Mouse (Mus musculus) liver, embryonic 12.5 days (tissue): ENCODE measurements around the gene Rgs9bp. TPM values are rescaled to one million over a fixed set of nuclear protein-coding genes. Genes with fewer than 3 reads are reported as not detected.
"Not testable (repeated sequence)": the region's sequence is repeated elsewhere in the genome, so short reads cannot be mapped to it uniquely, and the experiment has no call there.

Experiments used
- ATAC-seq: fragments of 200-750 bp; cut with Nextera tagmentation; 2 replicates; pipeline ENCODE4 v1.8.0; 2017; ENCODE audit warnings: moderate number of reproducible peaks, mild to moderate bottlenecking, moderate library complexity
- H3K27ac ChIP-seq: fragments of 300-500 bp; sonication (generic); 2 replicates; pipeline ENCODE4 v1.5.1; 2016; ENCODE audit warnings: mild to moderate bottlenecking
- H3K27me3 ChIP-seq: fragments of 300-500 bp; sonication (generic); replicated peaks from 2 replicates; pipeline ENCODE4 v1.6.1; 2016; ENCODE audit warnings: mild to moderate bottlenecking, moderate library complexity
- H3K36me3 ChIP-seq: fragments of 300-500 bp; sonication (generic); 2 replicates; pipeline ENCODE4 v1.6.1; 2016; ENCODE audit warnings: mild to moderate bottlenecking, moderate library complexity
- H3K4me1 ChIP-seq: fragments of 300-500 bp; sonication (generic); 2 replicates; pipeline ENCODE4 v1.6.1; 2016
- H3K4me2 ChIP-seq: fragments of 300-500 bp; sonication (generic); 2 replicates; pipeline ENCODE4 v1.6.1; 2016; ENCODE audit warnings: mild to moderate bottlenecking, moderate library complexity
- H3K4me3 ChIP-seq: fragments of 300-500 bp; sonication (generic); 2 replicates; pipeline ENCODE4 v1.5.1; 2016; ENCODE audit warnings: mild to moderate bottlenecking, moderate library complexity
- H3K9ac ChIP-seq: fragments of 300-500 bp; sonication (generic); 2 replicates; pipeline ENCODE4 v1.6.1; 2016; ENCODE audit warnings: mild to moderate bottlenecking, moderate library complexity
- H3K9me3 ChIP-seq: fragments of 300-500 bp; sonication (generic); replicated peaks from 2 replicates; pipeline ENCODE4 v1.6.1; 2016; ENCODE audit warnings: mild to moderate bottlenecking, moderate library complexity
- WGBS: fragments of 180-500 bp; shearing (Covaris S2); methylation state at CpG from one replicate; pipeline ENCODE4 v1.1.7; 2016; ENCODE audit not compliant: insufficient replicate concordance; 5-methylcytosine and 5-hydroxymethylcytosine counted together
- polyA plus RNA-seq: library from polyadenylated mRNA; unstranded; fragments of >200 nt; fragmentation: Nextera tagmentation; extraction: Ambion mirVana; gene quantifications from 2 replicates; pipeline ENCODE4 v1.2.1, GENCODE M21; 2016

The Rgs9bp gene
- polyA plus RNA-seq, 1 experiment from 2014 or later, result 0.06 TPM

DNA sequence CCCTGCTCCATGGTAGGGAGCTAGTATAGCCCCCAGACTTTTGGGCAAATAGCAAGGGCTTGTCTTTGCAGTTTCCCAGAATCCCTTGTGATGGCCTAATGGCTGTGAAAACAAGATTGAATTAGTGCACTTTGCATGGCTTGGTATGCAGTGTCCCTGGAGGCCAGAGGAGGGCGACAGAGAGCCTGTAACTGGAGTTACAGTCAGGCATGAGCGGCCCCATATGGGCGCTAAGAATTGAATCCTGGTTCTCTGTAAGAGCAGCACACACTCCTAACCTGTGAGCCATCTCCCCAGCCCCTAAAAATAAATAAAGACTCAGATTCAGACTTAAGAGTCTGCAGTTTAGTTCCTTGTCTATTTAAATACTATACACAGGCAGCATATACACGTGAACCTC is 5.5 kb downstream of the Rgs9bp start:
- H3K36me3 ChIP-seq, result no peaks in the 10 kb centered on the region
- H3K4me2 ChIP-seq, result no peak overlapping the region
- H3K27me3 ChIP-seq, result peaks cover 80% of the 10 kb centered on the region
- no peak overlapping the region for H3K4me3 ChIP-seq
- no peak overlapping the region for H3K9ac ChIP-seq
- H3K4me1 ChIP-seq, result peaks cover 10% of the 10 kb centered on the region
- WGBS, result 39% methylated on average over 4 of the region's 4 CpGs
- no peak overlapping the region for H3K27ac ChIP-seq
- ATAC-seq, result no peak
- H3K9me3 ChIP-seq, result no peaks in the 10 kb centered on the region

DNA sequence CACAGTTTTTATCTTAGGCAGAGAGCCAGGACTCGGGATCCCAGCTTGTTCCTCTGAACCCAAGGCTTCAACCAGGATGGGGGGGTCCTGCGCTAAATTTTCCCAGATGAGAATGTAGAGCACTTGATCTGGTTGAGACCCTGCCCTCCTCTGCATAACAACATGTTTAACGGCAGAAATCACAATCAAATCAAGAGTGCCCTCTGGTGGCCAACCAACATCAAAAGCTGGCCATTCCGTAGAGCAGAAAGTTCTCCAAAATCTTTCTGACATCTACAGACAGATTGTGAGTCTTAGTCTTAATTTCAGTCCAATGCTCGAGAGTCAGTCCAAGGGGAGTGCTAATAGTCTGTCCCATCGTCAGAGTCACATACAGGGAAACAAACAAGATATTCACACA is 14.5 kb downstream of the Rgs9bp start:
- Histone ChIP-seq H3K27me3 (peaks cover 33% of the 10 kb centered on the region), H3K4me1 (peaks cover 12% of the 10 kb centered on the region; the same call in 1 of the 2 replicates)
- WGBS, result 17% methylated on average over 6 of the region's 6 CpGs
- H3K4me3 ChIP-seq, ATAC-seq, H3K9me3 ChIP-seq, H3K4me2 ChIP-seq, H3K27ac ChIP-seq, H3K36me3 ChIP-seq, H3K9ac ChIP-seq: not testable (repeated sequence)

DNA sequence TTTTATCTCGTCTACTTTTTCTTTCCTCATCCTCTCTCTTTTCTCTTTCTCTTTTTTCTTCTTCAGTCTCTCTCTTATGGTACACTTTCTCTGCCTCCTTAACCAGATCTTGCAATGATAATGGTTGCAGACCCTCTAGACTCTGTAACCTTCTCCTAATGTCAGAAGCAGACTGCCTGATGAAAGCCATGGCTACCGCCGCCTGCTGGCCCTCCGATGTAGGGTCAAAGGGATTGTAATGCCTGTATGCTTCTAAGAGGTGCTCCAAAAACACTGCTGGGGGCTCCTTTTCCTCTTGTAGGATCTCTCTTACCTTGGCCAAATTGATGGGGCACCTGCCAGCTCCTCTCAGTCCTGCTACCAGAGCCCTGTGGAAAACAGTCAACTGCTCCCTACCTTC is 15.7 kb downstream of the Rgs9bp start:
- not testable (repeated sequence) for ATAC-seq, H3K9ac ChIP-seq, H3K4me3 ChIP-seq, H3K27ac ChIP-seq, H3K36me3 ChIP-seq, H3K9me3 ChIP-seq, H3K4me2 ChIP-seq
- 69% methylated on average over 4 of the region's 4 CpGs for WGBS
- Histone ChIP-seq H3K27me3 (peaks cover 25% of the 10 kb centered on the region), H3K4me1 (peaks cover 12% of the 10 kb centered on the region; the same call in 1 of the 2 replicates)

DNA sequence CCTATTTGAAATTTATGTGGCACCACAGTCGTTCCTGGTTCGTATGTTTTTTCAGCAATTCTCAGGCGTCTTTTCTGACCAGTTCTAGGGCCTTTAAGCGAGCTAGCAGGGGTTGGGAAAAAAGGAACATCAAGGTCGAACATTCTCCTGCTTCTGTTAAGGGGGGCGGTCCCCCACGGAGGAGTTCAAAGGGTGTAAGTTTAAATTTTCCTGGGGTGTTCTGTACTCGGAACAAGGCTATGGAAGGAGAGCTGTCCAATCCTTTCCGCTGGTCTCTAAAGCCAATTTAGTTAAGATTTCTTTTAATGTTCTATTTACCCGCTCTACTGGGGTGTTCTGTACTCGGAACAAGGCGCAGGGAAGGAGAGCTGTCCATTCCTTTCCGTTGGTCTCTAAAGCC is 19.4 kb downstream of the Rgs9bp start:
- H3K9me3 ChIP-seq, H3K9ac ChIP-seq, H3K27me3 ChIP-seq, H3K36me3 ChIP-seq, H3K4me2 ChIP-seq, ATAC-seq, H3K27ac ChIP-seq, H3K4me3 ChIP-seq: not testable (repeated sequence)
- WGBS, result 67% methylated on average over 13 of the region's 13 CpGs
- peaks cover 36% of the 10 kb centered on the region for H3K4me1 ChIP-seq

DNA sequence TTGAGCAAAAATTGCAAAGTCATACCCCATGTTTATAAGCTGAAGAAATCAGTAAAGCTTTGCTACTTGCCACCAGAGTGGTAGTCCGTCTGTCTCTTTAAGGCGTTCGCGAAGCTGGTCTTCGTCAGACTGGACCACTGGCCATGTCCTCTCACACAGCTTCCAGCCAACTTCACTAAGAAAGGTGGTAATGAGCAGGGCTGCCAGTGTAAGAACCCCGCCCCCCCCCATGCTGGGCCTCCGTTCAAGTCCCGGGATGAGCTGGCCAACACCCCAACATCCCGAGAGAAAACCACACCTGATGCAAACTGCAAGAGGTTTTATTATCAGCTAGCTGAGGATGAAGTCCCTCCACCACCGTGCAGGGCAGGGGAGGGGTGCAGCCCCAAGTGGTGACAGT is 20.5 kb downstream of the Rgs9bp start:
- not testable (repeated sequence) for H3K4me3 ChIP-seq, H3K4me2 ChIP-seq, H3K9ac ChIP-seq, H3K27ac ChIP-seq, H3K27me3 ChIP-seq, H3K9me3 ChIP-seq, ATAC-seq, H3K36me3 ChIP-seq
- H3K4me1 ChIP-seq, result peaks cover 46% of the 10 kb centered on the region
- WGBS, result 72% methylated on average over 10 of the region's 10 CpGs

DNA sequence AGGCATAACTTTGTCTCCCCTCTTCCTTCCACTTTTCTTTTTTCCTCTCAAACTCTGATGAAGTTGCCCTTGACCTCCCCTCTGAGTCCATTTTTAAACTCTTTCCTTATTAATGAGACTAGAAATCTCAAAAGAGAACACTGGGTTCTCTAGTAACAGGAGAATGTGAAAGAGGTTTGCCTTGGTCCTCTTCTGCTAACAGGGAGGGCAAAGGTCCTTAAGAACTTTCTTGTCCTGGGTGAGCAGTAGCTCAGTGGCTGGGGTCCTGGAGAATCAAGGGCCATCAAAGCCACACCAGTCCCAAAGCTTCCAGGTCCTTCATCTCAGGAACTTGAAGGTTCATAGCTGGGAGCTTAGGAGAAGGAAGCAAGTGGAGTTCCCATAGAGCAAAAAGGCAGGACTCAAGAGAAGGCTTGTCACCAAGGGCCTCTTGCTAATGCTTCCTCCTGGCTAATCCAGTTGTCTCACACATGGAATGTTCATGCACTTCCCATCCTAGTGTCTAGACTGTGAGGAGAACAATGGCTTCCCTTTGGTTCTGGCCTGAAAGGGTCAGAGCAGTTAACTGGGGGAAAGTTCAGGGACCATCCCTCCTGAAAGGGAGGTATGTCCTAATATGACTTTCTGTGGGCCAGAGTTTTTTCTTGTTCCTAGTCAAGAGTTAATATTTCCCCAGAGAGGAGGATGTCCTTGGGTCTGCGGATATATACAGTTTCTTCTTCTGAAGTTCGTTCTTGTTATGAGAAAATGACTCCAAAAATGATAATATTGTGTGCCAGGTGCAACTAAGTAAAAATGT is 21.1 kb downstream of the Rgs9bp start:
- WGBS, result 84% methylated on average over 2 of the region's 2 CpGs
- ATAC-seq, result no peak
- Histone ChIP-seq H3K27ac (no peak overlapping the region; the same call in 1 of the 2 replicates), H3K9ac (no peak overlapping the region), H3K9me3 (no peaks in the 10 kb centered on the region), H3K4me1 (peaks cover 46% of the 10 kb centered on the region), H3K4me2 (no peak overlapping the region), H3K27me3 (0 out of 2 replicates have a peak, but pooled peaks cover 4% of the 10 kb centered on the region), H3K4me3 (no peak overlapping the region), H3K36me3 (no peaks in the 10 kb centered on the region)

DNA sequence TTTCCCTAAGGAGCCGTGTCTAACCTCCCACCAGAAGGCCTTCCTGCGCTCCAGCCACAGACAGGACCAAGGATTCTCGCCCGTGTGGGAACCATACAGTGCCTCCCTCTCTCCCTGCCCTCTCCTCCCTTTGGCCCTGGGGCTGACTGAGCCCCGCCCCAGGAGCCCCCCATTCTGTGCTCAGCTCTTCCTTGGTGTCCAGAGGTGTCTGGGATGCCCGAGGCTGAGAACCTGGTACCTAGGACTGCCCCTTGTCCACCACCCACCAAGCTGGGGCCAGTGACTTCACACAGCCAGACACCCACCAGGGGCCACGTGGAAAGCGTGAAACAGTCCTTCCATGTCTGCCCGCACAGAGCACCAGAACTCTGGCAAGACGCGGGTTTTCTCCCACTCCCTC is 22.3 kb downstream of the Rgs9bp start:
- Histone ChIP-seq H3K4me3 (no peak overlapping the region), H3K9me3 (no peaks in the 10 kb centered on the region), H3K9ac (peak overlapping the region; percentile 22; the same call in 1 of the 2 replicates), H3K36me3 (no peaks in the 10 kb centered on the region), H3K4me1 (peaks cover 57% of the 10 kb centered on the region), H3K4me2 (peak overlapping the region; percentile 4; the same call in 1 of the 2 replicates), H3K27ac (peak overlapping the region; percentile 46; the same call in 1 of the 2 replicates), H3K27me3 (0 out of 2 replicates have a peak, but pooled peaks cover 4% of the 10 kb centered on the region)
- WGBS, result 63% methylated on average over 11 of the region's 11 CpGs
- ATAC-seq, result no peak

DNA sequence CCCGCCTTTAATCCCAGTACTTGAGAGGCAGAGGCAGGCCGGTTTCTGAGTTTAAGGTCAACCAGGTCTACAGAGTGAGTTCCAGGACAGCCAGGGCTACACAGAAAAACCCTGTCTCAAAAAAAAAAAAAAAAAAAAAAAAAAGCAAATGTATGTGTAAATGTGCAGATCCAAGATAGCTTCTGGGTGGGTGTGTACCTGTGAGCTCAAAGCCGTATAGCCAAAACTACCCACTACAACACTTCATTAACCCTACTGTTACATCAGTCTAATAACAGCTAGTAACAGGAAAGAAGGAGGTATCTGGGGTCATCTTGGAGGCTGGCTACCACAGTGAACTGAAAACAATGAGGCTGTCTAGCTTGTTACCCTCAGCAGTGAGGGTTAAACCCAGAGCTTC is 25.5 kb downstream of the Rgs9bp start:
- WGBS, result 40% methylated on average over 3 of the region's 3 CpGs
- Histone ChIP-seq H3K27ac (peak overlapping the region; percentile 100), H3K27me3 (no peaks in the 10 kb centered on the region), H3K9me3 (no peaks in the 10 kb centered on the region), H3K4me1 (peaks cover 80% of the 10 kb centered on the region), H3K9ac (peak overlapping the region; percentile 70), H3K36me3 (no peaks in the 10 kb centered on the region), H3K4me2 (peak overlapping the region; percentile 55), H3K4me3 (0 out of 2 replicates have a peak overlapping the region, but pooled peaks have one; percentile 7)
- peak; percentile 64 for ATAC-seq

DNA sequence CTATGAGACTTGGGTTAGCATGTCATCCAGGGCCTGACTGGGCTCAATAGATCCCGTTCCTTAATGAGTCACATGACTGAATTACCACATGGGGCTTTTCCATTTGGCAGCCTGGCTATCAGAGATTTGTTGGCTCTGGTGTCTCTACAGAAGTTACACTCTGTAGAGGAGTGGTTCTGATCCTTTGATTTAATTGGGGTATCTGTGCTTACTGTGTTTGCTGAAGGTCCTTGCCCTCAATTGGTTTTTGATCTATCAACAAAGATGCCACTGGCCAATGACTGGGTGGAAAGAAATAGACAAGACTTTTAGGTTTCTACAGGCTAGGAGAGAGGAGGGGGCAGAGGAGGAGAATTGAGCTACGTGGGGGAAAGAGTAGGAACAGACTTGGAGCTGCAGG is 26.7 kb downstream of the Rgs9bp start:
- H3K4me3 ChIP-seq, result no peak overlapping the region
- no peaks in the 10 kb centered on the region for H3K36me3 ChIP-seq
- WGBS, result 62% methylated on average over 2 of the region's 2 CpGs
- no peaks in the 10 kb centered on the region for H3K27me3 ChIP-seq
- H3K9me3 ChIP-seq, result no peaks in the 10 kb centered on the region
- H3K27ac ChIP-seq, result peak overlapping the region; percentile 100
- H3K4me2 ChIP-seq, result no peak overlapping the region
- no peak for ATAC-seq
- no peak overlapping the region; the same call in 1 of the 2 replicates for H3K9ac ChIP-seq
- peaks cover 87% of the 10 kb centered on the region for H3K4me1 ChIP-seq

DNA sequence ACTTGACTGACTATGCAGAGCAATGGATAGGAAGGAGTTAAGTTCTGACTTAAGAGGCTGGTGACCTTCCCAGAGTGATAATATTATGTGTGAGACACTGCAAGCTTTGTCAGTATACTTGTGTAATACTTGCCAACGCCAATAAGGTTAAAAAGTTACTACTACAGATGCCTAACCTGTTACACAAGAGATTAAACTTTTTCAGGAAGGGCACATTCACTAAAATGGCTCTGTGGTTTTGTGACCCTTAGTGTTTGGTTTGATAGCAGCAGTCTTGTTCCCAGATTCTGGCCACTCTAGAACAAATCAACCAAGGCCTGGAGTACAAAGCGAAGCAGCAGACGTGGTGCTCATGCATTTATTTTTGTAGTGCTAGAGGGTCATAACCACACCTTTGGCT is 27.8 kb downstream of the Rgs9bp start:
- no peaks in the 10 kb centered on the region for H3K9me3 ChIP-seq
- no peak for ATAC-seq
- no peaks in the 10 kb centered on the region for H3K27me3 ChIP-seq
- peak overlapping the region; percentile 94 for H3K4me2 ChIP-seq
- peak overlapping the region; percentile 100 for H3K27ac ChIP-seq
- H3K36me3 ChIP-seq, result peaks cover 7% of the 10 kb centered on the region
- WGBS, result 17% methylated on average over 3 of the region's 3 CpGs
- peaks cover 86% of the 10 kb centered on the region for H3K4me1 ChIP-seq
- H3K9ac ChIP-seq, result peak overlapping the region; percentile 64
- no peak overlapping the region for H3K4me3 ChIP-seq

DNA sequence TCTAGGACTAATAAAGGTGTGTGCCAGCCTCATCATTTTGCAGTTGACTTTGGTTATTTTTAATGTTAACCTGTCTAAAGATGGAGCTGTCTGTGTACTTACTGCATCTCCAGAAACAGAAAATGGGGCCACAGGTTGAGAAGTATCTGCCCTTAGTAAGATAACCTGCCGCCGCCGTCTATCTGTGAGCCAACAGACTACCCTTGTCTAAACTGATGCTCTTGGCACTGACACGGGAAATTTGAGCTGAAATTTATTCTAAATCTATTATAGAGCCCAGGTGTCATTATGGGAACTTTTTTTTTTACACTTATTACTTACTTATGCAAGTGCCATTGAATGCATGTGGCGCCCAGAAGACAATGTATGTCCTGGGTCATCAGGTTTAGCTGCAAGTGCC is 28.5 kb downstream of the Rgs9bp start:
- no peaks in the 10 kb centered on the region for H3K9me3 ChIP-seq
- H3K4me1 ChIP-seq, result peaks cover 85% of the 10 kb centered on the region
- H3K27ac ChIP-seq, result peak overlapping the region; percentile 100
- 24% methylated on average over 5 of the region's 5 CpGs for WGBS
- peak overlapping the region; percentile 87 for H3K4me3 ChIP-seq
- H3K36me3 ChIP-seq, result peaks cover 11% of the 10 kb centered on the region
- peak overlapping the region; percentile 94 for H3K4me2 ChIP-seq
- no peaks in the 10 kb centered on the region for H3K27me3 ChIP-seq
- peak; percentile 63 for ATAC-seq
- H3K9ac ChIP-seq, result peak overlapping the region; percentile 99

DNA sequence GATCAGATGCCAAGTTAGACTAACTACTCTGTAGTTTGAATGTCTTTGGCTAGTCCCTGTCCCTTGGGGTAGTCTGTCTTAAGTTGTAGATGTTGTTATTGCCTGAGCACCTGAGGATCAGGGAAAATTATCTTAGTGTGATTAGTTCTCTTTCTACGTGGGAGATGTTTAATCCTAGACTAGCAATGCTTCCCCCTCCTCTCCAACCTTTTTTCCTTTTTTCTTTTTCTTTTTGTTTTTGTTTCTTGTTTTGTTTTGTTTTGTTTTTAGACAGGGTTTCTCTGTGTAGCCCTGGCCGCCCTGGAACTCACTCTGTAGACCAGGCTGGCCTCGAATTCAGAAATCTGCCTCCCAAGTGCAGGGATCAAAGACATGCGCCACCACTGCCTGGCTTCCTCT is 29.2 kb downstream of the Rgs9bp start, which contains the start of gene Nudt19:
Nudt19 (minus strand) TSS at position 100 of the 399 bp plus-strand sequence.
- 47% methylated on average over 4 of the region's 4 CpGs for WGBS
- peaks cover 85% of the 10 kb centered on the region for H3K4me1 ChIP-seq
- H3K9me3 ChIP-seq, result no peaks in the 10 kb centered on the region
- peak within 1 kb of the TSS; percentile 87 for H3K4me3 ChIP-seq
- peak within 1 kb of the TSS; percentile 99 for H3K9ac ChIP-seq
- H3K36me3 ChIP-seq, result peaks cover 17% of the 10 kb centered on the region
- peak within 1 kb of the TSS; percentile 94 for H3K4me2 ChIP-seq
- H3K27me3 ChIP-seq, result no peaks in the 10 kb centered on the region
- ATAC-seq, result no peak
- H3K27ac ChIP-seq, result peak within 1 kb of the TSS; percentile 100
